Mouse (Mus musculus) stomach, embryonic 16.5 days (tissue): ENCODE measurements around the gene Gfy. TPM values are rescaled to one million over a fixed set of nuclear protein-coding genes. Genes with fewer than 3 reads are reported as not detected.

Experiments
- ATAC-seq: fragments of 200-750 bp; cut with Nextera tagmentation; 2 replicates; pipeline ENCODE4 v1.8.0; 2017; ENCODE audit warnings: moderate number of reproducible peaks, moderate TSS enrichment; ENCODE audit not compliant: insufficient read depth, low FRiP score
- H3K27ac ChIP-seq: fragments of 300-500 bp; sonication (generic); 2 replicates; pipeline ENCODE4 v1.5.1; 2014; ENCODE audit warnings: low read length
- H3K27me3 ChIP-seq: fragments of 300-500 bp; sonication (generic); 2 replicates; pipeline ENCODE4 v1.6.1; 2014; ENCODE audit warnings: low read length, control low read depth, mixed read lengths; ENCODE audit not compliant: control insufficient read depth, insufficient read depth
- H3K36me3 ChIP-seq: fragments of 300-500 bp; sonication (generic); 2 replicates; pipeline ENCODE4 v1.6.1; 2014; ENCODE audit warnings: low read length; ENCODE audit not compliant: control insufficient read depth, insufficient read depth
- H3K4me1 ChIP-seq: fragments of 300-500 bp; sonication (generic); 2 replicates; pipeline ENCODE4 v1.6.1; 2014; ENCODE audit warnings: low read length, control low read depth, mixed read lengths; ENCODE audit not compliant: control insufficient read depth, insufficient read depth
- H3K4me2 ChIP-seq: fragments of 300-500 bp; sonication (generic); 2 replicates; pipeline ENCODE4 v1.6.1; 2014; ENCODE audit warnings: low read depth, low read length, mixed read lengths
- H3K4me3 ChIP-seq: fragments of 300-500 bp; sonication (generic); replicated peaks from 2 replicates; pipeline ENCODE4 v1.5.1; 2014; ENCODE audit warnings: mild to moderate bottlenecking, low read length
- H3K9ac ChIP-seq: fragments of 300-500 bp; sonication (generic); 2 replicates; pipeline ENCODE4 v1.6.1; 2014; ENCODE audit warnings: low read length
- H3K9me3 ChIP-seq: fragments of 300-500 bp; sonication (generic); replicated peaks from 2 replicates; pipeline ENCODE4 v1.6.1; 2016; ENCODE audit warnings: low read length, control low read depth; ENCODE audit not compliant: control insufficient read depth
- WGBS: fragments of 180-500 bp; shearing (Covaris S2); extraction: QIAGEN DNeasy Blood & Tissue Kit; methylation state at CpG from one replicate; pipeline ENCODE4 v1.1.7; 2014; 5-methylcytosine and 5-hydroxymethylcytosine counted together
- polyA plus RNA-seq: library from polyadenylated mRNA; unstranded; fragments of >200 nt; fragmentation: Nextera tagmentation; extraction: Ambion mirVana; gene quantifications from 2 replicates; pipeline ENCODE4 v1.2.1, GENCODE M21; 2015

Gfy gene
- not detected in 2 replicates for polyA plus RNA-seq

- Histone ChIP-seq H3K9ac (no peak within 1 kb of the TSS), H3K27ac (no peak within 1 kb of the TSS), H3K27me3 (peaks cover 91% of the 10 kb centered on the region), H3K4me3 (no peak within 1 kb of the TSS), H3K36me3 (no peaks in the 10 kb centered on the region), H3K9me3 (no peaks in the 10 kb centered on the region), H3K4me2 (no peak within 1 kb of the TSS), H3K4me1 (peaks cover 10% of the 10 kb centered on the region; the same call in 1 of the 2 replicates)
- ATAC-seq, result no peak
- WGBS, result 20% methylated on average over 7 of the region's 7 CpGs
Observed at GRCm38 (mm10) chr7:45179469-45179868, at the start of gene Gfy. Gene Gfy (minus strand): TSS chr7:45179569.

GRCm38 (mm10) chr7:45229046-45229445, 49.7 kb upstream of the Gfy start:
- no peak for ATAC-seq
- no peak overlapping the region for H3K27ac ChIP-seq
- no peak overlapping the region for H3K9ac ChIP-seq
- no peaks in the 10 kb centered on the region for H3K9me3 ChIP-seq
- peaks cover 37% of the 10 kb centered on the region for H3K36me3 ChIP-seq
- no peak overlapping the region for H3K4me2 ChIP-seq
- no peak overlapping the region for H3K4me3 ChIP-seq
- WGBS, result 89% methylated on average over 8 of the region's 8 CpGs
- H3K4me1 ChIP-seq, result peaks cover 7% of the 10 kb centered on the region
- no peaks in the 10 kb centered on the region for H3K27me3 ChIP-seq

- Histone ChIP-seq H3K4me1 (peaks cover 2% of the 10 kb centered on the region; the same call in 1 of the 2 replicates), H3K36me3 (peaks cover 37% of the 10 kb centered on the region), H3K4me2 (no peak overlapping the region), H3K27me3 (no peaks in the 10 kb centered on the region), H3K9me3 (no peaks in the 10 kb centered on the region), H3K9ac (no peak overlapping the region), H3K27ac (no peak overlapping the region), H3K4me3 (no peak overlapping the region)
- ATAC-seq, result no peak; the same call in 1 of the 2 replicates
- 94% methylated on average over 18 of the region's 18 CpGs for WGBS
Observed at GRCm38 (mm10) chr7:45228548-45228947, 49.2 kb upstream of the Gfy start.

- Histone ChIP-seq H3K4me2 (no peak overlapping the region), H3K9ac (no peak overlapping the region), H3K36me3 (peaks cover 33% of the 10 kb centered on the region), H3K27me3 (no peaks in the 10 kb centered on the region), H3K4me1 (no peaks in the 10 kb centered on the region), H3K4me3 (no peak overlapping the region), H3K9me3 (no peaks in the 10 kb centered on the region), H3K27ac (no peak overlapping the region)
- WGBS, result 96% methylated on average over 5 of the region's 5 CpGs
- no peak for ATAC-seq
Observed at GRCm38 (mm10) chr7:45226421-45226820, 47.1 kb upstream of the Gfy start.

- no peak overlapping the region for H3K9ac ChIP-seq
- H3K27ac ChIP-seq, result no peak overlapping the region
- H3K4me3 ChIP-seq, result no peak overlapping the region
- peaks cover 41% of the 10 kb centered on the region for H3K36me3 ChIP-seq
- H3K27me3 ChIP-seq, result no peaks in the 10 kb centered on the region
- no peak overlapping the region for H3K4me2 ChIP-seq
- no peaks in the 10 kb centered on the region for H3K4me1 ChIP-seq
- 87% methylated on average over 7 of the region's 7 CpGs for WGBS
- no peaks in the 10 kb centered on the region for H3K9me3 ChIP-seq
- no peak for ATAC-seq
Observed at GRCm38 (mm10) chr7:45224826-45225225, 45.5 kb upstream of the Gfy start.

- Histone ChIP-seq H3K36me3 (peaks cover 30% of the 10 kb centered on the region), H3K9ac (no peak overlapping the region), H3K27ac (no peak overlapping the region), H3K9me3 (no peaks in the 10 kb centered on the region), H3K27me3 (no peaks in the 10 kb centered on the region), H3K4me2 (no peak overlapping the region), H3K4me1 (peaks cover 11% of the 10 kb centered on the region), H3K4me3 (no peak overlapping the region)
- WGBS, result 73% methylated on average over 2 of the region's 2 CpGs
- no peak for ATAC-seq
Observed at GRCm38 (mm10) chr7:45221680-45222079, 42.3 kb upstream of the Gfy start.

- Histone ChIP-seq H3K9ac (peak overlapping the region; percentile 96), H3K4me3 (peak overlapping the region; percentile 88), H3K9me3 (no peaks in the 10 kb centered on the region), H3K27me3 (peaks cover 3% of the 10 kb centered on the region), H3K4me2 (peak overlapping the region; percentile 70), H3K27ac (peak overlapping the region; percentile 94), H3K4me1 (peaks cover 23% of the 10 kb centered on the region), H3K36me3 (peaks cover 16% of the 10 kb centered on the region)
- ATAC-seq, result peak; percentile 85
- 2% methylated on average over 13 of the region's 13 CpGs for WGBS
Observed at GRCm38 (mm10) chr7:45216442-45217183, 37.2 kb upstream of the Gfy start.

- peaks cover 16% of the 10 kb centered on the region for H3K36me3 ChIP-seq
- peaks cover 26% of the 10 kb centered on the region for H3K4me1 ChIP-seq
- peak within 1 kb of the TSS; percentile 70 for H3K4me2 ChIP-seq
- peak within 1 kb of the TSS; percentile 96 for H3K9ac ChIP-seq
- ATAC-seq, result peak; percentile 63
- H3K27me3 ChIP-seq, result peaks cover 8% of the 10 kb centered on the region
- no peaks in the 10 kb centered on the region for H3K9me3 ChIP-seq
- 2% methylated on average over 55 of the region's 55 CpGs for WGBS
- peak within 1 kb of the TSS; percentile 94 for H3K27ac ChIP-seq
- peak within 1 kb of the TSS; percentile 88 for H3K4me3 ChIP-seq
Observed at GRCm38 (mm10) chr7:45215673-45216441, 36.5 kb upstream of the Gfy start, which contains the start of gene Tead2. Gene Tead2 (plus strand): TSS chr7:45215753.

- Histone ChIP-seq H3K4me3 (no peak overlapping the region), H3K9me3 (no peaks in the 10 kb centered on the region), H3K27ac (no peak overlapping the region), H3K27me3 (peaks cover 8% of the 10 kb centered on the region), H3K4me2 (no peak overlapping the region), H3K4me1 (peaks cover 26% of the 10 kb centered on the region), H3K9ac (no peak overlapping the region), H3K36me3 (peaks cover 5% of the 10 kb centered on the region; the same call in 1 of the 2 replicates)
- WGBS, result 71% methylated on average over 5 of the region's 5 CpGs
- ATAC-seq, result no peak
Observed at GRCm38 (mm10) chr7:45213708-45214107, 34.3 kb upstream of the Gfy start.
